Mouse (Mus musculus) stomach, postnatal 0 days (tissue): Measurements from ENCODE around the gene Skap1.

ENCODE experiments used
- CTCF ChIP-seq: IDR thresholded peaks from 2 replicates; pipeline ENCODE4 v1.5.1; 2016; ENCODE audit warnings: antibody characterized with exemption, low read depth, mild to moderate bottlenecking, moderate library complexity
- EP300 ChIP-seq: optimal IDR thresholded peaks from 2 replicates; pipeline ENCODE3; 2016; ENCODE audit warnings: antibody characterized with exemption

GRCm38 (mm10) chr11:96596301-96596700 is 131.9 kb downstream of the Skap1 start:
- TF ChIP-seq CTCF (no peak), EP300 (no peak)
